Mouse (Mus musculus) embryonic fibroblast, embryonic 13.5 days (primary cell): ENCODE measurements around the gene Gm10203.

Source experiments
- CTCF ChIP-seq: IDR thresholded peaks from 2 replicates; pipeline ENCODE4 v1.5.1; 2011; ENCODE audit warnings: mild to moderate bottlenecking, control low read depth, low read length, moderate library complexity, borderline replicate concordance; ENCODE audit not compliant: insufficient read depth
- POLR2A ChIP-seq: IDR thresholded peaks from 2 replicates; pipeline ENCODE4 v1.6.1; 2011; ENCODE audit warnings: low read depth, mild to moderate bottlenecking, control low read depth, low read length, moderate library complexity

- TF ChIP-seq CTCF (no peak), POLR2A (no peak)
Measured at GRCm38 (mm10) chr6:149134391-149135150, 4.6 kb downstream of the Gm10203 start.
